Mouse (Mus musculus): Measurements from ENCODE around the gene Arhgap29. TPM values are rescaled to one million over a fixed set of nuclear protein-coding genes. Genes with fewer than 3 reads are reported as not detected.

The Arhgap29 gene
- polyA plus RNA-seq, 1 experiment from 2014 or later: 36.7 TPM

DNA sequence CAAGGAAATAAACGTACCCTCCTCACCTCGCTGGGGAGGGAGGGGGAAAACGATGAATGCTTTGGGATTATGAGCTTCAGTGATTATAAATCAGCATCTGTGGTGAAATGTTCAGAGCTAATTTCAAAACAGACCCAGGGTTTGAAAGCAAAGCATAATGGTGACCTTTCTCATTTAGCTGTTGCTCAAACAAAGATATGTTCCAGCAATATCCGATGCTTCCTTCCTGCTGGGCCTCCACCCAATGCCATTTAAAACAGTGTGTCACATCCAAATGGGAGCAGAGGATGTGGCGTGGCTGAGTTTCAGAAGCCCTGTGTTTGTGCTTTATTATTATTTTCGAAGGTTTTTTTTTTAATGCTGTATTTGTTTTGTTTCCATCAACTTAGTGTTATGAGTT, 37.1 kb upstream of the Arhgap29 start:
- Histone ChIP-seq H3K27me3 (ENCODE audit: control insufficient read depth, insufficient read depth, low read length) (no peaks in the 10 kb centered on the region), H3K9me3 (ENCODE audit: control insufficient read depth, low read length) (no peaks in the 10 kb centered on the region), H3K36me3 (ENCODE audit: control insufficient read depth, insufficient read depth, low read length) (no peaks in the 10 kb centered on the region), H3K9ac (ENCODE audit: low read length) (no peak overlapping the region), H3K4me3 (ENCODE audit: low read depth, low read length) (no peak overlapping the region), H3K27ac (ENCODE audit: low read depth, low read length) (no peak overlapping the region), H3K4me2 (no peak overlapping the region), H3K4me1 (ENCODE audit: control insufficient read depth, insufficient read depth, low read length) (no peaks in the 10 kb centered on the region)
- ATAC-seq (ENCODE audit: low FRiP score) (no peak), DNase-seq (ENCODE audit: low spot score, missing footprints) (no peak)
- WGBS: 80% methylated on average over 6 of the region's 6 CpGs

DNA sequence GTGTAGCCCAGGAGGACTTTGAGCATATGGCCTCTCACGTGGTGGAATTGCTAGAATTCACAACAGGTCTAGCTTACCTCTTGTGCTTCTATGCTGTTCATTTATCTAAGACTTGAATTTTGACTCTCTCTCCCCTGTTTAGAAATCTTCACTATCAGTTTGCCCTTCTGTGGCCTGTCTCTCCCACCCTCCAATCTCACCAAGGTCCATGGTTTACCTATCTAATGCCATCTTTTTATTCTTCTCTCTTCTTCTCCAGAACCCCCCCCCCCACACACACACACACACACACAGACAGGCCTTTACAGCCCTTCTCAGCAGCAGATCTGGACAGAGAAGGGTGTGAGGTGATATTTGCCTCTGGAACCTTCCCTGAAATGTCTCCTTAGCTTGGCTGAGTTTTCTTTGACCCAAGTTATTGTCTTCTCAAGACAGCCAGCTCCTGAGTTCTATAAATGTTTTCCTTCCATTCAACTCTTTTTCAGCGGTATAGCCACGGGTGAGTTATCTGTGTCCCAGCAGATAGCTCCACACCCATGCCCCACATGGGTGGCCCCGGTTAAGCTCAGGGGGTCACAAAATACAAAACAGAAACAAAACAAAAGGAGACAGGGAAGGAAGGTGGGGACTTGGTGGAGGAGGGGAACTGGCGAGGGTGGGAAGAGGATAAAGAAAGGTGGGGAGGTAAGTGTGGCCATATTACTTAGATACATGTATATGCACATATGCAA, 35.4 kb upstream of the Arhgap29 start:
- ATAC-seq (ENCODE audit: low FRiP score) (no peak), DNase-seq (ENCODE audit: low spot score, missing footprints) (no peak)
- Histone ChIP-seq H3K4me3 (ENCODE audit: low read depth, low read length) (no peak overlapping the region), H3K9ac (ENCODE audit: low read length) (no peak overlapping the region), H3K9me3 (ENCODE audit: control insufficient read depth, low read length) (no peaks in the 10 kb centered on the region), H3K36me3 (ENCODE audit: control insufficient read depth, insufficient read depth, low read length) (no peaks in the 10 kb centered on the region), H3K27ac (ENCODE audit: low read depth, low read length) (no peak overlapping the region), H3K4me1 (ENCODE audit: control insufficient read depth, insufficient read depth, low read length) (no peaks in the 10 kb centered on the region), H3K4me2 (no peak overlapping the region), H3K27me3 (ENCODE audit: control insufficient read depth, insufficient read depth, low read length) (no peaks in the 10 kb centered on the region)
- 83% methylated on average over 5 of the region's 5 CpGs for WGBS

DNA sequence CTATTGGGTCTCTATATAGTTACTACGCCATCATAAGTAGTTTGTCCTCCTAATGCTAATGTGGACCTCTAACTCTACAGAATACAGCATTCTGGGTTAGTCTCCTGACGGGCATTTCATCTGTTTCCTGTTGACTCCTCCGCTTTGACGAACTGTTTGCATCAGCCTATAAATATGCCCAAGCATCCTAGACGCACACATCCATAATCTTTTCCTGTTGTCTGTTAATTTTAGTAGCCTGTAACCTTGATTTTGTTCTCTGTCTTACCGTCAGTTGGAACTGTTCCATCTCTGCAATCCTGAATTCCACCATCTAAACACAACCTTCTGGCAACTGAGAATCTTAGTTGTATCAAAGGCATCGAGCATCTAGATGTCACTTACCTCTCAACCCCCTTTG, 34.7 kb upstream of the Arhgap29 start:
- Histone ChIP-seq H3K9me3 (ENCODE audit: control insufficient read depth, low read length) (no peaks in the 10 kb centered on the region), H3K4me1 (ENCODE audit: control insufficient read depth, insufficient read depth, low read length) (no peaks in the 10 kb centered on the region), H3K36me3 (ENCODE audit: control insufficient read depth, insufficient read depth, low read length) (no peaks in the 10 kb centered on the region), H3K4me2 (no peak overlapping the region), H3K27me3 (ENCODE audit: control insufficient read depth, insufficient read depth, low read length) (no peaks in the 10 kb centered on the region), H3K27ac (ENCODE audit: low read depth, low read length) (no peak overlapping the region), H3K9ac (ENCODE audit: low read length) (no peak overlapping the region), H3K4me3 (ENCODE audit: low read depth, low read length) (no peak overlapping the region)
- ATAC-seq (ENCODE audit: low FRiP score) (no peak), DNase-seq (ENCODE audit: low spot score, missing footprints) (no peak)
- 92% methylated on average over 7 of the region's 7 CpGs for WGBS

DNA sequence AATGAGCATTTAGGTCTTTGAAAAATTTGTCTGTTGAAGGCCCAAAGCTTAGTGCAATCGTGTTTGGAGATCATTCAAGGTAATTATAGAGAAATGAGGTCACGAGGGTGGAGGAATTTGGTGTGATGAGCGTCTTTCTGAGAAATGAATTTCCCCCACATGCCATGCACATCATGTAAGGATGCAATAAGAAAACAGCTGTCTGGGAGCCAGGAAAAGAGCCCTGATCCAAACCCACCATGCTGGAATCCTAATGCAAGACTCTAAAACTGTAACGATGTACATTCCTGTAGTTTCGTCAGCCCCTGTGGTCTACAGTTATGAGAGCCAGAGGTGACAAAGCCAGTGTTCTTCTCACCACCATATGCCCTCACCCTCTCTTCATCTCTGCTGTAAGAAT, 32.4 kb upstream of the Arhgap29 start:
- Histone ChIP-seq H3K27ac (ENCODE audit: low read depth, low read length) (no peak overlapping the region), H3K9me3 (ENCODE audit: control insufficient read depth, low read length) (no peaks in the 10 kb centered on the region), H3K36me3 (ENCODE audit: control insufficient read depth, insufficient read depth, low read length) (no peaks in the 10 kb centered on the region), H3K4me2 (no peak overlapping the region), H3K9ac (ENCODE audit: low read length) (no peak overlapping the region), H3K27me3 (ENCODE audit: control insufficient read depth, insufficient read depth, low read length) (no peaks in the 10 kb centered on the region), H3K4me3 (ENCODE audit: low read depth, low read length) (no peak overlapping the region), H3K4me1 (ENCODE audit: control insufficient read depth, insufficient read depth, low read length) (no peaks in the 10 kb centered on the region)
- ATAC-seq (ENCODE audit: low FRiP score): no peak
- DNase-seq (ENCODE audit: low spot score, missing footprints): no peak
- WGBS: 91% methylated on average over 5 of the region's 5 CpGs

DNA sequence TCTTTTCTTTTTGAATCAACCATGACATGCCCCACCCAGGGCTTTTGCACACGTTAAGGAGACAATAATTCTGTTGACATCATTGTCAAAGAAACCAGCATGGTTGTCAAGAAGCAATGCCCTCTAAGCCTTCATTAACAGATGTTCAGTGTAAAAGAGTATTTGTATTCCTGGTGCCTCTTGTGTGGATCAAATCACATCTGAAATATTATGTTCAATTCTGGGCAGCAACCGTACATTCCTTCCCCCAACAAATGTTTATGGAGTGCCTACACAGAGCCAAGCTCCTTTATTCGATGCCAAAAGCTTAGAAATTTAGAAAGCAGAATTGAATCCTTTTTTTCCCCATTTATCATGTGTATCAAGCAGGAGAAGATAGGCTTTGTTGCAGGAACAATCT, 31.6 kb upstream of the Arhgap29 start:
- no peaks in the 10 kb centered on the region for H3K4me1 ChIP-seq (ENCODE audit: control insufficient read depth, insufficient read depth, low read length)
- H3K4me3 ChIP-seq (ENCODE audit: low read depth, low read length): no peak overlapping the region
- H3K4me2 ChIP-seq: no peak overlapping the region
- WGBS: 73% methylated on average over 3 of the region's 3 CpGs
- no peaks in the 10 kb centered on the region for H3K27me3 ChIP-seq (ENCODE audit: control insufficient read depth, insufficient read depth, low read length)
- no peak overlapping the region for H3K27ac ChIP-seq (ENCODE audit: low read depth, low read length)
- no peak for DNase-seq (ENCODE audit: low spot score, missing footprints)
- H3K9me3 ChIP-seq (ENCODE audit: control insufficient read depth, low read length): no peaks in the 10 kb centered on the region
- no peaks in the 10 kb centered on the region for H3K36me3 ChIP-seq (ENCODE audit: control insufficient read depth, insufficient read depth, low read length)
- ATAC-seq (ENCODE audit: low FRiP score): no peak
- H3K9ac ChIP-seq (ENCODE audit: low read length): no peak overlapping the region

DNA sequence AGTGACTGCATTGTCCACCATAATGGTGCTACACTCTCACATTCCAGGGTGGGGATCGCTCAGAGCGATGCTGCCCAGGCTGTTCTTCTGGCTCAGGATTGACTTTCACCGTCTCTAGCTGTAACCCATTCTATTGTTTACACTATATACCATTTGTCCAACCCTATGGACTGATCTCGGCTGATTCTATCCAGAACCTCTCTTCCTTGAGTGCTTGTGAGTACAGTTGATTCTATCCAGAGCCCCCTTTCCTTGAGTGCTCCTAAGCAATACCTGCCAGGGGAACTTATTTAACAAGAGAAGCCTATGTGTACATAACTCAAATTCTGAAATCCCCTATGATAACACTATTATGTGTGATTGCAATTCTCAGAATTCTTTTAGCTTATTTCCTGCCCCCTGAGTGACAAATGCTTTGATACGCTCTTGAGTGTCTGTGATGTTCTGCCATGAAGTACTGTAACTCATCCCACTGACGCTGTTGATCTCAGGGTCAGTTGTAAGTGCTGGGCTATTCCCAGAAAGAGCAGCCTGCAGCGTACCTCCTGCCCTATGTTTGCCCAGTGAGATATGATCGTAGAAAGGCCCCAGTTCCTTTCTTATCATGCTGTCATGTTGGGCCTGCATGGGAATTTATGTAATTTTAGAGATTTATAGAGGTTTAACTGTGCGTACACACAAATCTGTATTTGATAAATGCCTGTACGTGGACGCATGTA, 27.4 kb upstream of the Arhgap29 start:
- no peaks in the 10 kb centered on the region for H3K36me3 ChIP-seq (ENCODE audit: control insufficient read depth, insufficient read depth, low read length)
- WGBS: 89% methylated on average over 11 of the region's 11 CpGs
- ATAC-seq (ENCODE audit: low FRiP score): no peak
- H3K4me2 ChIP-seq: no peak overlapping the region
- H3K9me3 ChIP-seq (ENCODE audit: control insufficient read depth, low read length): no peaks in the 10 kb centered on the region
- peak; percentile 44 for DNase-seq (ENCODE audit: low spot score, missing footprints)
- no peaks in the 10 kb centered on the region for H3K27me3 ChIP-seq (ENCODE audit: control insufficient read depth, insufficient read depth, low read length)
- H3K27ac ChIP-seq (ENCODE audit: low read depth, low read length): no peak overlapping the region
- H3K4me1 ChIP-seq (ENCODE audit: control insufficient read depth, insufficient read depth, low read length): no peaks in the 10 kb centered on the region
- H3K9ac ChIP-seq (ENCODE audit: low read length): no peak overlapping the region
- H3K4me3 ChIP-seq (ENCODE audit: low read depth, low read length): no peak overlapping the region

DNA sequence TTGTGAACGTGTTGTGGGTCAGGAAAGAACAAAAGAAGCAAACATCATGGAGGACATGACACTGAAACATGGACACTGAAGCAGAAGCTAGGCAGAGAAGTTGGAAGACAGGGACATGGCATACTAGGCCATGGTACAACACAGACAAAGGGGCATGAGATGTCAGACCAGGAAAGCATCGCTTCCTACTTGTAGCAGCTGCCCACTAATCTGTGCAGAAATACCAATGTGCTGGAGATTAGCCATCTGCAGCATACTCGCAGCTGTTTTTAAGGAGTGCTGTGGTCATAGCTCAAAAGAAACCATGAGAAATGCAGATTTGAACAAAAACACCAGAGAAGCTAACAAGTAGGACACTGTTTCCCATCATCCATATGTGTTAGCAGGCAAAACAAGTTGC, 24.7 kb upstream of the Arhgap29 start:
- Histone ChIP-seq H3K4me3 (ENCODE audit: low read depth, low read length) (no peak overlapping the region), H3K4me2 (no peak overlapping the region), H3K4me1 (ENCODE audit: control insufficient read depth, insufficient read depth, low read length) (no peaks in the 10 kb centered on the region), H3K9ac (ENCODE audit: low read length) (no peak overlapping the region), H3K9me3 (ENCODE audit: control insufficient read depth, low read length) (no peaks in the 10 kb centered on the region), H3K36me3 (ENCODE audit: control insufficient read depth, insufficient read depth, low read length) (no peaks in the 10 kb centered on the region), H3K27ac (ENCODE audit: low read depth, low read length) (no peak overlapping the region), H3K27me3 (ENCODE audit: control insufficient read depth, insufficient read depth, low read length) (no peaks in the 10 kb centered on the region)
- peak; percentile 75 for DNase-seq (ENCODE audit: low spot score, missing footprints)
- no peak for ATAC-seq (ENCODE audit: low FRiP score)
- WGBS: 81% methylated on average over 3 of the region's 3 CpGs

DNA sequence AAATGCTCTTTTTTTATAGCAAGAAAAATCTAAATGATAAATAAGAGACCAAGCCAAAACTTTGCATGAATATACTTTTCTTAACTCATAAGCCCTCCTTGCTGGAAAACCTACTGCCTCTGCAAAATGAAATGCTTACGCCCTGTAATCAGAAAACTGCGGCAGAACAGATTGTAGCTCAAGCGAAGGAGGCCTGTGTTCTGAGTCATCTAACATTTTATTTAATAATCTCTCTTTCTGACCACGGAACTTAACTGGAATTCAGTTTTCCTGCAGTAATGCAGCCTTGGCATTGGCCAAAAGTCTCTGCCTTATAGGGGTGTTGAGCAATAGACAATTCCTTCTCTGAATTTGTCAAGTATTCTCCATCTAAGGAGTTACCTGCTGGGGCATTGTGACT, 19.5 kb upstream of the Arhgap29 start:
- WGBS: 98% methylated on average over 4 of the region's 4 CpGs
- H3K9me3 ChIP-seq (ENCODE audit: control insufficient read depth, low read length): no peaks in the 10 kb centered on the region
- DNase-seq (ENCODE audit: low spot score, missing footprints) (no peak), ATAC-seq (ENCODE audit: low FRiP score) (no peak)
- no peak overlapping the region for H3K4me3 ChIP-seq (ENCODE audit: low read depth, low read length)
- no peaks in the 10 kb centered on the region for H3K36me3 ChIP-seq (ENCODE audit: control insufficient read depth, insufficient read depth, low read length)
- H3K27me3 ChIP-seq (ENCODE audit: control insufficient read depth, insufficient read depth, low read length): no peaks in the 10 kb centered on the region
- H3K27ac ChIP-seq (ENCODE audit: low read depth, low read length): no peak overlapping the region
- no peaks in the 10 kb centered on the region for H3K4me1 ChIP-seq (ENCODE audit: control insufficient read depth, insufficient read depth, low read length)
- no peak overlapping the region for H3K4me2 ChIP-seq
- H3K9ac ChIP-seq (ENCODE audit: low read length): no peak overlapping the region

DNA sequence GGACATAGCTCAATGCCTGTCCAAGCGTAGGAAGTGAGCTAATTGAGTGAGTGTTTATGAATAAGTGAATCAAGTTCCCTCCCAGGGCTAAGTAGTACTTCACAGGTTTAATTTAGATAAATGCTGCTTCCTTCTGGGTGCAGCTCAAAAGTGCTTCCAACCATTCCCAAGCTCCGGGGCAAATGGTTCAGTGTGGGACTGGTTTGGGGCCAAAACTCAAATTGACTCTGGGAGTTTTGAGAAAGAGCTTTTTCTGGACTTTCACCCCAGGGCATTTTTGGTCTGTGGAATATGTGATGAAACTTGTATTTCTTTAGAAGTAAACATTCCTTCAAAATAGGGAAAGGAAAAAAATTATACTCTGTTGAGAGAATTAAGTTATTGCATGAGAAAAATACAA, 16.1 kb upstream of the Arhgap29 start:
- Histone ChIP-seq H3K4me1 (ENCODE audit: control insufficient read depth, insufficient read depth, low read length) (no peaks in the 10 kb centered on the region), H3K27ac (ENCODE audit: low read depth, low read length) (no peak overlapping the region), H3K36me3 (ENCODE audit: control insufficient read depth, insufficient read depth, low read length) (no peaks in the 10 kb centered on the region), H3K9me3 (ENCODE audit: control insufficient read depth, low read length) (no peaks in the 10 kb centered on the region), H3K27me3 (ENCODE audit: control insufficient read depth, insufficient read depth, low read length) (no peaks in the 10 kb centered on the region), H3K4me3 (ENCODE audit: low read depth, low read length) (no peak overlapping the region), H3K4me2 (no peak overlapping the region), H3K9ac (ENCODE audit: low read length) (no peak overlapping the region)
- WGBS: 81% methylated on average over 2 of the region's 2 CpGs
- no peak for DNase-seq (ENCODE audit: low spot score, missing footprints)
- no peak for ATAC-seq (ENCODE audit: low FRiP score)
